Mouse (Mus musculus) megakaryocyte, adult 5-6 weeks (primary cell): ENCODE data around the gene Zfp949. TPM values are rescaled to one million over a fixed set of nuclear protein-coding genes. Genes with fewer than 3 reads are reported as not detected.
A peak's percentile ranks its signal among the peaks of the same experiment; 100 is the strongest.

Source experiments
- ATAC-seq: 2 replicates; pipeline ENCODE4 v1.8.0; 2016; ENCODE audit warnings: mild to moderate bottlenecking, inconsistent platforms; ENCODE audit not compliant: poor library complexity, severe bottlenecking
- total RNA-seq, 2 experiments: library from RNA; stranded (forward) in 1 of 2; stranded (reverse) in 1 of 2; fragments of 153-499, 151-499 nt in 1 of 2; fragments of 221-1000, 200-1000 nt in 1 of 2; gene quantifications; 2 replicates each; pipeline versions ENCODE4 v1.2.3 to v1.2.4; 2015 to 2017

Gene Zfp949
- 4.3 and 4.6 TPM in 2 replicates for total RNA-seq (2015)
- 7.2 and 8.9 TPM in 2 replicates for total RNA-seq (2017)

GRCm38 (mm10) chr9:88547851-88548613 is at the start of gene Zfp949:
TSS of gene Zfp949 (plus strand) at chr9:88548020.
- ATAC-seq, result peak; percentile 86

- peak; percentile 38 for ATAC-seq
These were observed 47.7 kb upstream of the Zfp949 start for GRCm38 (mm10) chr9:88500112-88500511.

GRCm38 (mm10) chr9:88501846-88502245 is 46.0 kb upstream of the Zfp949 start:
- no peak for ATAC-seq

- ATAC-seq, result no peak
These were observed 32.3 kb upstream of the Zfp949 start for GRCm38 (mm10) chr9:88515546-88515945.

- no peak for ATAC-seq
These were observed 31.3 kb upstream of the Zfp949 start for GRCm38 (mm10) chr9:88516361-88516995.

- no peak for ATAC-seq
These were observed 28.3 kb upstream of the Zfp949 start for GRCm38 (mm10) chr9:88519390-88520121.

- no peak for ATAC-seq
These were observed 27.5 kb upstream of the Zfp949 start for GRCm38 (mm10) chr9:88520122-88520848.

GRCm38 (mm10) chr9:88520849-88521483 is 26.9 kb upstream of the Zfp949 start:
- ATAC-seq, result no peak

- ATAC-seq, result no peak
These were observed 25.8 kb upstream of the Zfp949 start for GRCm38 (mm10) chr9:88521961-88522568.

- ATAC-seq, result peak; percentile 85
These were observed 25.1 kb upstream of the Zfp949 start for GRCm38 (mm10) chr9:88522569-88523334.

- ATAC-seq, result no peak
These were observed 24.5 kb upstream of the Zfp949 start for GRCm38 (mm10) chr9:88523335-88523668.

GRCm38 (mm10) chr9:88524367-88524766 is 23.5 kb upstream of the Zfp949 start:
- ATAC-seq, result no peak

GRCm38 (mm10) chr9:88524796-88525195 is 23.0 kb upstream of the Zfp949 start:
- ATAC-seq, result no peak

GRCm38 (mm10) chr9:88525341-88525740 is 22.5 kb upstream of the Zfp949 start:
- ATAC-seq, result no peak

GRCm38 (mm10) chr9:88527956-88528355 is 19.9 kb upstream of the Zfp949 start:
- no peak for ATAC-seq

GRCm38 (mm10) chr9:88528736-88529135 is 19.1 kb upstream of the Zfp949 start:
- no peak for ATAC-seq

GRCm38 (mm10) chr9:88529571-88529970 is 18.2 kb upstream of the Zfp949 start:
- no peak for ATAC-seq

GRCm38 (mm10) chr9:88529979-88530580 is 17.7 kb upstream of the Zfp949 start:
- peak; percentile 65 for ATAC-seq

GRCm38 (mm10) chr9:88534093-88534492 is 13.7 kb upstream of the Zfp949 start:
- no peak for ATAC-seq
